Mouse (Mus musculus): ENCODE data around the gene Tab2.

The Tab2 gene

DNA sequence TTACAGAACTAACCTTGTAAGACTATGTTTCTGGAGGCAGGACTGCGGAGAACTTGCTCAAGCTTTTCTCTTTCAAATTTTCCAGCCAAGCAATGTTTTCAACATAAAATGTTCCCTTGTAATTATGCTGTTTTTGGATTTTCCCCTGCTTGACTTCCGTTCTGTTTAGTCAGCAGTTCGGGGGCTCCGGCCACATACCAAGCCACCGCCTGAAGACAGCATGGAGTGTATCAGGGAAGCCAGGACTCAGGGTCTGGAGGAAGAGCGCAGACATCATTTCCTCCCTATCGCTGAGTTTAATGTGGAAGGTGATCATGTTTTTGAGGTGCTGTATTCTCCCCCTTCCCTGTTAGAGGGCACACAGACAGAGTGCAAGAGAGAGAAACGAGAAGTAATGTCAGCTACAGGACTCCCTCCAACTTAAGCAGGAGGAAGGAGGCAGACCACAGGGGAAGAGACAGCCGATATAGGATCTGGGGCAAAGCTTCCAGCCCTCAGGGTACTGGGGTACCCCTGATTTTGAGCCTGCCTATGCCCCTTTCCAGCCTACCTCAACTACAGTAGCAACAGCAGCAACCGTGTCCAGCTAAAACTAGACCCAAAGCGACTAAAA is 67.7 kb downstream of the Tab2 start:
- in situ Hi-C loops (cut with MboI, MseI): loop anchor here (10.0 kb wide), 1 partner anchor 456 kb away; no protein-coding TSS in a partner anchor

DNA sequence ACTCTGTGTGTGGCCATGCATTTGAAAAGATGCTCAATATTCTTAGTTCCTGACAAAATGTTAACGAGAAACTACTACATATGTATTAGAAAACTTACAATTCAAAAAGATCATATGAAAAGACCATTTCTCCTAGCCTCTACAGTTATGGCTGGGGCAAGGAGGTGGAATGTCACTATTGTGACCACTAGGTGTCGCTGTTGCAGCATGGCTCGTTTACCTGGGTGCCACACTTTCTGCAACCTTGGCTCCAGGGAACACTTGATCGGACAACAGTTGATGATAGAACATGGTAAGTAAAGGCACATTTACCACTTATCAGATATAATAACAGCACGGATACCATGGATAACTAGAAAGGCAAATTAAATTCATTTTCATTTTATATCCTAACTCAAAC is 72.5 kb downstream of the Tab2 start:
- in situ Hi-C loops (cut with MboI, MseI): loop anchor here (5.0 to 10.0 kb wide), 2 partner anchors 354 to 461 kb away; no protein-coding TSS in a partner anchor

DNA sequence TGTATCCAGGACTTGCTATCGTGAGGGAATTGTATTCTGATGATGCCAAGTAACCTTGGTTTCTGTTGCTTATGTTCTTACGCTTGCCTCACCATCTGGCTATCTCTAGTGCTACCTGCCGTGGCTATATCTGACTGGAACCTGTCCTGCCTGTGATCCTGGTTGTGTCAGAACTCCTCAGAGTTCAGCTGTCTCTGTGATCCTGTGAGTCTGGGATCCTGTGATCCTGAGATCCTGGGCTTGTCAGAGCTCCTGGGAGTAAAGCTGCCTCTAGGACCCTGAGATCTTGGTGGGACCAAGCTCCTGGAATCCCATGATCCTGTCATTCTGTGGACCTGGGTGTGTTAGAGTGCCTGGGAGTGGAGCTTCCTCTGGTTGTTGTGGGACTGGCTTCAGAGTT is 74.1 kb downstream of the Tab2 start:
- in situ Hi-C loops (cut with MboI, MseI): loop anchor here (5.0 to 10.0 kb wide), 2 partner anchors 355 to 463 kb away; no protein-coding TSS in a partner anchor

DNA sequence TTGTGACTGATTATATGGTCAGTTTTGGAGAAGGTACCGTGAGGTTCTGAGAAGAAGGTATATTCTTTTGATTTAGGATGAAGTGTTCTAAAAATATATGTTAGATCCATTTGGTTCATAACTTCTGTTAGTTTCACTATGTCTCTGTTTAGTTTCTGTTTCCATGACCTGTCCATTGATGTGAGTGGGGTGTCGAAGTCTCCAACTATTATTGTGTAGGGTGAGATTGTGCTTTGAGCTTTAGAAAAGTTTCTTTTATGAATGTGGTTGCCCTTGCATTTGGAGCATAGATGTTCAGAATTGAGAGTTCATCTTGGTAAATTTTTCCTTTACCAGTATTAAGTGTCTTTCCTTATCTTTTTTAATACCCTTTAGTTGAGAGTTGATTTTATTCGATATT is 75.7 kb downstream of the Tab2 start:
- in situ Hi-C loops (cut with MboI, MseI): loop anchor here (5.0 to 10.0 kb wide), 2 partner anchors 357 to 465 kb away; no protein-coding TSS in a partner anchor

DNA sequence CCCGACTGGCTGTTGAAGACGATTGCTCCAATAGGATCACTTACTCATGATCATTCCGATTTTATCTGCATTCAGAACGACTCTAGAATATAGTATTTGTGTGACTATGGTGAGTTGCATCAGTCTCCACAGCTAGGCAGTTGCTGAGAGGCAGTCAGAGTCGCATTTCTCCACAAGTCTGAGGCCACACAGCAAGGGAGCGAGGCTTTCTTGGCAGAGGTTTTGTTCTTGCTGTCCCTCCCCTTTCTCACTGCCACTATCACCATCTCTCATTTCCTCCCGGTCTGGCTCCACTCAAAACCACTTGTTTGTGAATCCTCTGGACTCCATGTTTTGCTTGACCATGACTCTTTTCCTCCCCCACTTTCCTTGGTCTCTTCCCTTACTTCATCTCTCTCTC is 81.8 kb downstream of the Tab2 start:
- in situ Hi-C loops (cut with MboI, MseI): no loop called here

DNA sequence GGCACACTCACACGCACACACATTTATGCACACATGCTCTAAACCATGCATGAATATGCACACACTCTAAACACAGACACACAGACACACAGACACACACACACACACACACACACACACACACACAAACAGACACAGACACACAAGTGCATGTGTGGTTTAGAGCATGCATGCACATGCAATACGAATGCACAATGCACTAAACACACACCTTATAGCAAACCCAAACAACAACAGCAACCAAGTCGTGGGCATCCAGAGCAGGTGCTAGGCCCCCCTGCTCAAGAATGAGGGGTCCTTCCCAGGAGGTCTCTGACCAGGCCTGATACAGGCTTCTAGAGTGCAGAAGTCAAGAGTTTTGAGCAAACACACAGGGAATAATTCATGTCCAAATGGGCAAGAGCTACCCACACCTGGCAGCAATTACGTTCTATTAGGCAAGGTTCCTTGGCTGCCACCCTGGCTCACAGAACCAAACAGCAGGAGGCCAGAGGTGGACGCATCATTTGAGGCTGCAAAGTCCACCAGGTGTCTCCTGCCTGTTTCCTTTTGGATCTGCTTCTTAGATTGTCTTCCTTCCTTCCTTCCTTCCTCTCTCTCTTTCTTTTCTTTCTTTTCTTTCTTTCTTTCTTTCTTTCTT is 84.5 kb downstream of the Tab2 start:
- in situ Hi-C loops (cut with MboI, MseI): no loop called here

DNA sequence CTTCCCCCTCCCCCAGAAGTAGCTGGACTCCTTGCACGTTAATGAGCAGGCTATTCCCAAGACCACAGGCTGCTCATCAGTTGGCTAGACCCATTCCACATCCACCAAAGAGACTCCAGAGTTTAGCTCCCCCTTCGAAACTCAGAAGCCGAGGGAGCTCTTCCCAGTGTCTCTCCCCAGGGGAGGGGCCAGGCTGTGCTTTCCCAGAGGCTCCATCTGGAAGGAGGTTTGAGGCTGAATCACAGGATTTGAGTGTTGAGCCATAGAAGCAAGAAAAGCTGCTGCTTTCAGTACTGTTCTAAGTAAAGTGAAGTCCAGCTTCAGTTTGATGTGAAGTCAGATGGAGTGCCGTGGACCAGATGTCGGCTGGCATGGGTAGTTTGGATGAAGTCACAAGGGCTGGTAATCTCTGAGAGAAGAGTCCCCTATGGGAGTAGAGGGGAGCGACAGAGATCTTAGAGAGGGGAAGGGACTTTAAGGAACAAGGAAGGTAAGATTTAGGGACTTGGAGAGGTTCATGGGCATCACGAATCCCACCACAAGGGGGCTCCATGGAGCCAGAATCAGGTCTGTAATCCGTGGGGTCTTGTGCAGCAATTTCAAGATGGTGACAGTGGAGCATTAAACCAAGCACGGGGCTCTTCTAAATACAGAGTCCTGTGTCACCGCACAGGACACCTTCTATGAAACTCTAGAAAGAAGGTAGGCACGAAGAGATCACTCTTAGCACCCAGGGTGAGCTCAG is 85.3 kb downstream of the Tab2 start:
- in situ Hi-C loops (cut with MboI, MseI): no loop called here

DNA sequence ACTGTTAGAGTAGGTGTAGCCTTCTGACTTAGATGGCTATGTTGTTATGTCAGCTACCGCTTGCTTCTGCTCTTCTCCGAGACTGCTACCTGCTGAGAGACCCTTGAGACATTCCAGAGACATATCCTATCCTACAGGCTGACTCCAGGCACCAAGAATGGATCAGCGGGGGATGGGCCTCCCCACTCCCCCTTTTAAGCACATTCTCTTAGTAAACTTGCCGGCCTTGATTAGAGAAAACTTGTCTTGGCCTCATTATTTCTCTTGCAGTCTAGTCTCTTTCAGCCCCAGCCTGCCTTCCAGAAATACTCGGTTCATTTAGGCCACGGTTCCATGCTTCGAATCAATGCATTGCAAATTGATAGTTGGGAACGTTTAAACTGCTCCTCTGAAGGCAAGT is 86.3 kb downstream of the Tab2 start:
- in situ Hi-C loops (cut with MboI, MseI): no loop called here

DNA sequence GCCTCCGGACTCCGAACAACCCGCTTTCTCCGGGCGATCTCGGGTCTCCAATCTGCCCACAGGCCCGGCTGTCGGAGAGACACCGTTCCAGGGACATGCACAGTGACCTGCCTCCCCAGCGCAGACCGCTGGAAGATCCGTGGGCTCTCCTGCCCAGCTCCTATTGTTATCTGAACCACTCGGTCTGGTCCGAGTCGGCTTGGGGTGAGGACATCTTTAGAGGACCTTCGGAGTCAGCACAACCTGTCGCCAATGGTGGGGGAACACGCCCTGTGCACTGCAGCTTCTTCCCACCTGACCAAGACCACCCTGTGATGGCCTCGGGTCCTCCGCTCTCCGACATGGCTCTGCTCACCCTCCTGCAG is 88.4 kb downstream of the Tab2 start:
- in situ Hi-C loops (cut with MboI, MseI): no loop called here

DNA sequence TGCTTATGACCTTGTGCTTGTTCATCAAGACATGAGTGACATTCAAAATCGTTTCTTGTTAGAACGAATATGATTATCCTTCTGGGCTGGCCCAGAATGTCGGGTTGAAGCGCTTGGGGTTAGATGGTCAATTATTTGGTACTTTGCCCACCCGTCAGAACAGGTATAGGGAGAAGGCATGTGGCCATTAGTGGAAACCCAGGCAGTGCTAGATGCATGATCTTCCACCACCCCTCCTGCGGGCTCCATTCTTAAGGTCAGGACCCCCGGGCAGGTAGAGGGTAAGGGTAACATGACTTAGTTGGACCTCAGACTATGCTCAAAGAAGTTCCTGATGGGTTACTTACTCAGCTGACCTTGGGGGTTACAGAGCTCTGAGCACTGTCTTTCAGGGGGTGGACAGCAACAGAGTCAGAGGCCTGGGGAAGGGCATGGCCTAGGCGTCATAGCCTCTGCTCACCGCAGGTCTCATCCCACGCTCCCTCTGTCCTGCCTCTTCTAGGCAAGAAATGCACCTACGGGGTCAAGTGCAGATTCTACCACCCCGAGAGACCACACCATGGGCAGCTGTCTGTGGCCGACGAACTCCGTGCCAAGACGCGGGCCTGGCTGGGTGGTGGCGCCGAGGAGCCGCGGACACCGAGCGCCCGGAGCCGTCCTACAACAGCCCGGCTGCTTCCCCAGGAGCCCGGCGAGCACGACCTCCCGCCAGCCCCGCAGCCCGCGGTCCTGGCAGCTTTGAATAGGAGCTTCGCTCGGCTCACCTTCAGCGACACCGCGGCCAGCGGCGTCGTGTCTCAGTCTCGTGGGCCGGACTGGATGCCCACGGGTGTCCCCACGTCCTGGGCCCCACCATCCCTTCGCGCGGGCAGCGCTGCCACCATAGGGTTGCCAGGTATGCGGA is 89.0 kb downstream of the Tab2 start:
- in situ Hi-C loops (cut with MboI, MseI): no loop called here

DNA sequence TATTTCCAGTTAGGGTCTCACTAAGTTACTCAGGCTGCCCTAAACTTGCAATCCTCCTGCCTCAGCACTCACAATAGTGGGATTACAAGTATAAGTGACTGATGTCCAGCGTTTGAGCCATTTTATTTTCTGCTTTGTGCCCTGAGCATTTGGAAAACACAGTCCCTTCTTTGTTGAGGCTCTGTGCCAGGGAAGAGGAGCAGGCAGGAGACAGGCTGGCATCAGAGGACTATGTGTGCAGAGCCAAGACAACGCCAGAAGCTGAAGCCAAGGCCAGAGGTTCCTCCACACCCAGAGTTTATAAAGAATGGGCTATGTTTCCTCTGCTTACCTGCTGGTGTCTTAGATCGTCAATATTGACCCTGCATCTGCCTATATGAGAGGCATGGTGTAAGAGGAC is 91.2 kb downstream of the Tab2 start:
- in situ Hi-C loops (cut with MboI, MseI): no loop called here

DNA sequence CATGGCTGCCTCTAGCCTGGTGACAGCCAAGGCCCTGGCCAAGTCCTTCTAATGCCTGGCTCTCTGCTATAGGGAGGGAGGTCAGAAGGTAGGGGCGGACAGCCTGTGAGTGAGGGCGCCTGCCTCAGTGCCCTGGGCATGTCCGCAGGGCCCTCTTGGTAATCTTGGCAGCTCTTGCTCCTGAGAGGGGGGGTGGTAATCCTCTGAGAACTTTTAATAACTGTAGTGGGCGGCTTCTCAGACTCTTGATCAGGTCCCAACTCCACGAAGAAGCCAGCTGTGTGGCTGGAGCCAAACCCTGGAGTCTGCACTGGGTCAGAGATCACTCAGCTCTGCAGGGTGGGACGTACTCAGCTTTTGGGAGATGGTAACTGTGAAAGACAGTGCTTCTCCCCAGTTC is 91.8 kb downstream of the Tab2 start:
- in situ Hi-C loops (cut with MboI, MseI): no loop called here

DNA sequence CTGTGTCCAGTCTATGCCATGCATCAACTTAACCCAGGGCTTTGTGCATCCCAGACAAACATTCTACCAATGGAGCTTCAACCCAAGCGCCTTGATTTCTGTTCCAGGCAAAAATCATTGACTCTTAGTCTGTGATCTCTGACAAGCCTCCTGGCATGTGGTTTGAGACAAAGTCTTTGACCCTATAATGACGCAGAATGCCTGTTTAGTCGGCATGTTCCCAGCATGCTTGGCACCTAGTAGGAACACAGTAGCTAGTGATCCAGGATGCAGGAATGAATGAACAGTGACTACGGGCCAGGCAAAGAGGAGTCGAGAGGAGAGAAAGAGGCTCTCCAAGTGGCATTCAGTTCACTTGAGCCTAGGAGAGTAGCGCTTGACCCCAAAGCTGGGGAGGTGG is 92.6 kb downstream of the Tab2 start:
- in situ Hi-C loops (cut with MboI, MseI): no loop called here

DNA sequence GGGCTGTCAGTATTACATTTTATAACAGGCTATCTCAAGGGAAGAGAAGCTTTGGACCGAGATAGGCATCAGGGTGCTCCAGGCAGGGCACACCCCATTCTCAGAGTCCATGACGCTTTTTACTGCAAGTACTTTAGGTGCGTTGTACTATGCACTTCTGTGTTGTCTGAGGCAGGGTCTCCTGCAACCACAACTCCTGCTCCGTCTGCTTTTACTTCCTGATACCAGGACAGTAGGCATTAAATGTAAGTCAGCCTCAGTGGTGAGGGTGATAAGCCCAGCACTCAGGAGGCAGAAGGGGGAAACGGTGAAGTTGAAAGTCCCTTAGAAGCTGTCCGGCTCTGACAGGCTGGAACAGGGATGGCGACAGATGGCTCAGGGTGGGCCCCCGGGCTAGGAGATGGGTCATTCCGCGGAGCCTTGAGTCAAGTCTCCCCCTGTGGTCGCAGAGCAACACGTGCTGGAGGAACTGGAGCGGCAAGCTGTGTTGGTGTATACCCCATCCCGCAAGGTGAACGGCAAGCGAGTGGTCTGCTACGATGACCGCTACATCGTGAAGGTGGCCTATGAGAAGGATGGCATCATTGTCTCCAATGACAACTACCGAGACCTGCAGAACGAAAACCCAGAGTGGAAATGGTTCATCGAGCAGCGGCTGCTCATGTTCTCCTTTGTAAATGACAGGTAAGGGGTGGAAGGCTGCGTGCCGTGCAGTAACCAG is 93.9 kb downstream of the Tab2 start:
- in situ Hi-C loops (cut with MboI, MseI): no loop called here

DNA sequence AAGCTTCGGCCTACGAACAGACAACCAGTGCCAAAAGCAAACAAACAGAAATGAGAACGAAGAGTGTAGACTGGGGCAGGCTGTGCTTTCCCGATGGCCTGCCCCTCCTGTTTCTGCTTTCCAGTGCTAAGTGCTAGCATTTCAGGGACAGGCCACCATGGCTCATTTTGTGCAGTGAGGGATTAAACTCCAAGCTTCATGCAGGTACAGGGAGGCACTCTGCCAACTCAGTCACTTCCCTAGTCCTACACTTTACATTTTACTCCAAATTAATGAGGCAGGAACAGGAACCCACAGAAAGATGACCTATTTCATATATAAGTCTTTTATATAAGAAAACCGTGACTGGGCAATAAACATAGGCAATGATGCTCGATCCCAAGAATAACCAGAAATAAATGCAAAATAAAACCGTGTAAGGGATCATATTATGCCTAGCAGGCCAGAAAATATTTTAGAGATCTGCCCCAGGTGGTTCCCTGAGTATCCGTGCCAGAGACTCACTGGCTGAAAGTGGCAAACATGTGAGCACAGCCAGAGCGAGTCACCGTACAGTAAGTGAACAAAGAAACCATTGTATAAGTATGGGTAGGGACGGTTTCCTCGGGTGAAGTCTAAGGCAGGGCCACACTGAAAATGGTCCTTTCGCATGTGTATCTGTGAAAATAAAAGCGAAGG is 94.6 kb downstream of the Tab2 start:
- in situ Hi-C loops (cut with MboI, MseI): no loop called here

DNA sequence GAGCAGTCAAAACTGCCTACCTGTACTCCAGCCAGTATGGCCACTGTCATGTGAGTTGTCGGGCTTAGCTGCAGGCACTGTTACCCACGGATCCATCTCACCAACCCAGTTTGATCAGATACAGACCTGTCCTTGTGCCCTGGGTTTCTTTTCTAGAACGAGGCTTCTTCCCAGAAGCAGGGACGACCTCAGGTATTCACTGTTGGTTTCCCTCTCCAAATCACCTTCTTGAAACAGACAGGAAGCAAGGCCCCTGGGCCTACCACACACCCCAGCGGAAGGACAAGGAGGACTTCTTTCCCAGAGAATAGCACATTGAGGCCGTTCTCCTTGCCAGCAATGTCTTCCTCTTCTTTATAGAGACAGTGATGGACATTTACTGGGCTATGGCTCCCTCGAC is 95.5 kb downstream of the Tab2 start:
- in situ Hi-C loops (cut with MboI, MseI): no loop called here

Measured in regulatory T cell (primary cell).